Mouse (Mus musculus) kidney, adult 2 months (tissue): ENCODE measurements at regions not wholly inside any gene's neighbourhood (a gene's known extent, or its start where the extent isn't known, plus 50 kb on each side); places are given as distances from the start of the nearest gene placed in this dataset.

Source experiments
- CTCF ChIP-seq: fragments of 200-500 bp; conservative IDR thresholded peaks from 2 replicates; pipeline ENCODE4 v1.5.1; 2011; ENCODE audit warnings: low read depth, mild to moderate bottlenecking, control low read depth, low read length, moderate library complexity, mixed read lengths; ENCODE audit not compliant: insufficient read depth, insufficient read length
- POLR2A ChIP-seq: fragments of 200-500 bp; IDR thresholded peaks from one replicate; pipeline ENCODE4 v1.6.1; 2011; ENCODE audit warnings: low read depth, low read length, control low read depth

GRCm38 (mm10) chr11:26722292-26722691 lies 128.5 kb upstream of the Vrk2 start:
- TF ChIP-seq CTCF (no peak), POLR2A (no peak)
